Mouse (Mus musculus): ENCODE data around the gene Pcgf6. TPM values are rescaled to one million over a fixed set of nuclear protein-coding genes. Genes with fewer than 3 reads are reported as not detected.
"Not testable (repeated sequence)": the region's sequence is repeated elsewhere in the genome, so short reads cannot be mapped to it uniquely, and the experiment has no call there.

Gene Pcgf6
- polyA plus RNA-seq, 1 experiment from 2014 or later: 11.0 TPM

DNA sequence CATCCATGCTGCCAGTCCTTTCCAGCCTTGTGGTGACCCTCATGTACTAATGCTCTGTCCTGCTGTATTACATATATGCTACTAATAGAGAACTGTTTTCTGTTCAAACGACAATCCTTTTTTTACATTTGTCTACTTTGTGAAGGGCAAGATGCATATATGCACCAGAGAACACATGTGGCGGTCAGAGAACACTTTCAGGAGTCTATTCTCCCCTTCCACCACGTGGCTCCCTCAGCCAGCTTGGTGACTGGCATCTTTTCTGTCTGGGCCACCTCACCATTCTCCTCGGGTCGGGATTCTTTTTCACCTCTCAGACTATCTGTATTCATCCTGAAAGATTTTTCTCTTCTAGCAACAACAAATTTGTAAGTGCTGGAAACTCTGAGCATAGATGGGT lies 44.8 kb downstream of the Pcgf6 start:
- no peak overlapping the region for H3K27ac ChIP-seq (replicated peaks in 1 of 2; ENCODE audit: control insufficient read depth in 1 of 2, insufficient read depth in 1 of 2, low read depth in 2 of 2, low read length in 2 of 2)
- 55% methylated on average over 5 of the region's 5 CpGs for whole genome bisulfite sequencing
- no peaks in the 10 kb centered on the region for H3K4me1 ChIP-seq (ENCODE audit: control insufficient read depth in 2 of 2, insufficient read depth in 2 of 2, low read length in 2 of 2)
- ATAC-seq (ENCODE audit: insufficient number of reproducible peaks, insufficient read depth, low FRiP score, low read depth): no peak
- peaks cover 5% of the 10 kb centered on the region; the same call in 1 of the 2 replicates for H3K27me3 ChIP-seq (ENCODE audit: control insufficient read depth, insufficient read depth, low read length)
- no peak overlapping the region for H3K4me3 ChIP-seq (ENCODE audit: control insufficient read depth in 1 of 2, insufficient read depth in 1 of 2, low read depth in 1 of 2, low read length in 2 of 2)
- H3K4me2 ChIP-seq (ENCODE audit: low read length): no peak overlapping the region
- no peaks in the 10 kb centered on the region for H3K36me3 ChIP-seq (ENCODE audit: control insufficient read depth, insufficient read depth, low read length)
- no peak overlapping the region for H3K9ac ChIP-seq (ENCODE audit: low read length)
- H3K9me3 ChIP-seq (ENCODE audit: control insufficient read depth, low read length): no peaks in the 10 kb centered on the region

DNA sequence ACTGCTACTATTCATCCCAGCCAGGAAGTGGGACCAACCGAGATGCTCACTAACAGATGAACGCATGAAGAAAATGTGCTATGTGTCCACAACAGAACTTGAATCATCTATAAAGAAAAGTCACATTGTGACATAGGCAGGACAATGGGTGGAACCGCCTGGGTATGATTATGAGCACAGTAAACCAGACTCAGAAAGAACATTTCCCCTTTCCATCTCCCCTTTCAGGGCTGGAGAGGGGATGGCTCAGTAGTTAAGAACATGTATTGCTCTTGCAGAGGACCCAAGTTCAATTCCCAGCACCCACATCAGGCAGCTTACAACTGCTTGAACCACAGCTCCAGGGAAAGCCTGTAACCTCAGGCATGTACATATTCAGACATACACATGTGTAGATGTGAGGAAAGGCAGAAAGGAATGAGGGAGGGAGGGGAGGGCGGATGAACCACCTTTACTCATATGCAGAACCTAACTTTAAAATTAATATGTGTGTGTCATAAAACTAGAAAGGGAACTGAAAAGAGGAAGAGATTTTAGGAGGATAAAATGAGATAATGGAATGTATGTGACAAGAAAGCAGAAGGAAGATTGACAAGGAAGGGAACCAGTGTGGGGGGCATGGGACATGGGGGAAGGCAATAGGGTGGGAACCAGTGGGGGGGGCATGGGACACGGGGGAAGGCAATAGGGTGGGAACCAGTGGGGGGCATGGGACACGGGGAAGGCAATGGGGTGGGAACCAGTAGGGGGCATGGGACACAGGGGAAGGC lies 46.8 kb downstream of the Pcgf6 start:
- no peak overlapping the region for H3K4me2 ChIP-seq (ENCODE audit: low read length)
- no peaks in the 10 kb centered on the region for H3K4me1 ChIP-seq (ENCODE audit: control insufficient read depth in 2 of 2, insufficient read depth in 2 of 2, low read length in 2 of 2)
- 63% methylated on average over 6 of the region's 6 CpGs for WGBS
- H3K9me3 ChIP-seq (ENCODE audit: control insufficient read depth, low read length): no peaks in the 10 kb centered on the region
- H3K36me3 ChIP-seq (ENCODE audit: control insufficient read depth, insufficient read depth, low read length): no peaks in the 10 kb centered on the region
- H3K4me3 ChIP-seq (ENCODE audit: control insufficient read depth in 1 of 2, insufficient read depth in 1 of 2, low read depth in 1 of 2, low read length in 2 of 2): no peak overlapping the region
- ATAC-seq (ENCODE audit: insufficient number of reproducible peaks, insufficient read depth, low FRiP score, low read depth): no peak
- H3K27ac ChIP-seq (replicated peaks in 1 of 2; ENCODE audit: control insufficient read depth in 1 of 2, insufficient read depth in 1 of 2, low read depth in 2 of 2, low read length in 2 of 2): no peak overlapping the region
- peaks cover 5% of the 10 kb centered on the region; the same call in 1 of the 2 replicates for H3K27me3 ChIP-seq (ENCODE audit: control insufficient read depth, insufficient read depth, low read length)
- H3K9ac ChIP-seq (ENCODE audit: low read length): no peak overlapping the region

DNA sequence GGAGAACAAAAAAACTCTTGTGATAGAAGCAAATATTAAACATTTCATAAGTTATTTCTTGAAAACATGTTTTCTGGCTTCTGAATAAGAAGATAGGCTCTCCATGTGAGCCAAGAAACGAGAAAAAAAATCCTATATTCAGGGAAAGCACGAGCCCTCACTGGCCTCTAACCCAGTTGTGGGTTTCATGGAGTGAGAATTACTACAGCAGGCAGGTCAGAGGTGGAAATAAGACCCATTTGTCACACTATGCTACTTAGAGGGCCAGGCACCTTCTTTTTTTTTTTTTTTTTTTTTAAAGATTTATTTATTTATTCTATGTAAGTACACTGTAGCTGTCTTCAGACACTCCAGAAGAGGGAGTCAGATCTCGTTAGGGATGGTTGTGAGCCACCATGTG lies 50.3 kb downstream of the Pcgf6 start:
- H3K27me3 ChIP-seq (ENCODE audit: control insufficient read depth, insufficient read depth, low read length); H3K9ac ChIP-seq (ENCODE audit: low read length); H3K36me3 ChIP-seq (ENCODE audit: control insufficient read depth, insufficient read depth, low read length); H3K27ac ChIP-seq (replicated peaks in 1 of 2; ENCODE audit: control insufficient read depth in 1 of 2, insufficient read depth in 1 of 2, low read depth in 2 of 2, low read length in 2 of 2); H3K9me3 ChIP-seq (ENCODE audit: control insufficient read depth, low read length); H3K4me1 ChIP-seq (ENCODE audit: control insufficient read depth in 2 of 2, insufficient read depth in 2 of 2, low read length in 2 of 2); H3K4me3 ChIP-seq (ENCODE audit: control insufficient read depth in 1 of 2, insufficient read depth in 1 of 2, low read depth in 1 of 2, low read length in 2 of 2); ATAC-seq (ENCODE audit: insufficient number of reproducible peaks, insufficient read depth, low FRiP score, low read depth); H3K4me2 ChIP-seq (ENCODE audit: low read length): not testable (repeated sequence)
- 73% methylated on average over 2 of the region's 3 CpGs for WGBS

DNA sequence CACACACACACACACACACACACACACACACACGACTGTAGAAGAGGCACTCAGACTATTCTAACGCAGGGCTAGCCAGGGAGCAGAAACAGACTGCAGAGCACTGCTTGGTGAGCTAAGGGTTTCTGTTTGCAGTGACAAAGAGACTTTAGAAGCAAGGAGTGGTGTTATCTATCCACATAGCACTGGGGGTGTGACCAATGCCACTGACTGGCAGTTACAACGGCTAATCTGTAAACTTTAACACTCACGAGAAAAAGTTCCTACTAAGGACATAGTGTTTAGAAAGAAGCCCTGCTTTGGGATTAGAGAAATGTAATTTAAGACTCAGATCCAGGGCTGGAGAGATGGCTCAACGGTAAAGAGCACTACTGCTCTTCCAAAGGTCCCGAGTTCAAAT lies 51.0 kb downstream of the Pcgf6 start:
- no peak overlapping the region for H3K9ac ChIP-seq (ENCODE audit: low read length)
- WGBS: 47% methylated on average over 6 of the region's 6 CpGs
- ATAC-seq (ENCODE audit: insufficient number of reproducible peaks, insufficient read depth, low FRiP score, low read depth): no peak
- no peak overlapping the region for H3K4me2 ChIP-seq (ENCODE audit: low read length)
- H3K4me3 ChIP-seq (ENCODE audit: control insufficient read depth in 1 of 2, insufficient read depth in 1 of 2, low read depth in 1 of 2, low read length in 2 of 2): no peak overlapping the region
- no peaks in the 10 kb centered on the region for H3K36me3 ChIP-seq (ENCODE audit: control insufficient read depth, insufficient read depth, low read length)
- H3K9me3 ChIP-seq (ENCODE audit: control insufficient read depth, low read length): no peaks in the 10 kb centered on the region
- H3K27ac ChIP-seq (replicated peaks in 1 of 2; ENCODE audit: control insufficient read depth in 1 of 2, insufficient read depth in 1 of 2, low read depth in 2 of 2, low read length in 2 of 2): no peak overlapping the region
- H3K27me3 ChIP-seq (ENCODE audit: control insufficient read depth, insufficient read depth, low read length): no peaks in the 10 kb centered on the region
- no peaks in the 10 kb centered on the region for H3K4me1 ChIP-seq (ENCODE audit: control insufficient read depth in 2 of 2, insufficient read depth in 2 of 2, low read length in 2 of 2)

GRCm38 (mm10) chr19:46998953-46999352 lies 51.8 kb downstream of the Pcgf6 start:
- no peaks in the 10 kb centered on the region for H3K9me3 ChIP-seq (ENCODE audit: control insufficient read depth, low read length)
- H3K27ac ChIP-seq (replicated peaks in 1 of 2; ENCODE audit: control insufficient read depth in 1 of 2, insufficient read depth in 1 of 2, low read depth in 2 of 2, low read length in 2 of 2): no peak overlapping the region
- H3K36me3 ChIP-seq (ENCODE audit: control insufficient read depth, insufficient read depth, low read length): no peaks in the 10 kb centered on the region
- H3K9ac ChIP-seq (ENCODE audit: low read length): no peak overlapping the region
- H3K4me3 ChIP-seq (ENCODE audit: control insufficient read depth in 1 of 2, insufficient read depth in 1 of 2, low read depth in 1 of 2, low read length in 2 of 2): no peak overlapping the region
- H3K4me2 ChIP-seq (ENCODE audit: low read length): no peak overlapping the region
- 64% methylated on average over 4 of the region's 4 CpGs for WGBS
- H3K27me3 ChIP-seq (ENCODE audit: control insufficient read depth, insufficient read depth, low read length): no peaks in the 10 kb centered on the region
- ATAC-seq (ENCODE audit: insufficient number of reproducible peaks, insufficient read depth, low FRiP score, low read depth): no peak
- H3K4me1 ChIP-seq (ENCODE audit: control insufficient read depth in 2 of 2, insufficient read depth in 2 of 2, low read length in 2 of 2): no peaks in the 10 kb centered on the region

GRCm38 (mm10) chr19:46998168-46998870 lies 52.4 kb downstream of the Pcgf6 start:
- Histone ChIP-seq H3K27me3 (ENCODE audit: control insufficient read depth, insufficient read depth, low read length) (no peaks in the 10 kb centered on the region), H3K27ac (replicated peaks in 1 of 2; ENCODE audit: control insufficient read depth in 1 of 2, insufficient read depth in 1 of 2, low read depth in 2 of 2, low read length in 2 of 2) (no peak overlapping the region), H3K4me1 (ENCODE audit: control insufficient read depth in 2 of 2, insufficient read depth in 2 of 2, low read length in 2 of 2) (no peaks in the 10 kb centered on the region), H3K9me3 (ENCODE audit: control insufficient read depth, low read length) (no peaks in the 10 kb centered on the region), H3K36me3 (ENCODE audit: control insufficient read depth, insufficient read depth, low read length) (no peaks in the 10 kb centered on the region), H3K4me3 (ENCODE audit: control insufficient read depth in 1 of 2, insufficient read depth in 1 of 2, low read depth in 1 of 2, low read length in 2 of 2) (no peak overlapping the region), H3K4me2 (ENCODE audit: low read length) (no peak overlapping the region), H3K9ac (ENCODE audit: low read length) (no peak overlapping the region)
- ATAC-seq (ENCODE audit: insufficient number of reproducible peaks, insufficient read depth, low FRiP score, low read depth): no peak
- 64% methylated on average over 8 of the region's 8 CpGs for WGBS

- no peak for ATAC-seq (ENCODE audit: insufficient number of reproducible peaks, insufficient read depth, low FRiP score, low read depth)
- Histone ChIP-seq H3K9ac (ENCODE audit: low read length) (no peak overlapping the region), H3K9me3 (ENCODE audit: control insufficient read depth, low read length) (no peaks in the 10 kb centered on the region), H3K4me2 (ENCODE audit: low read length) (no peak overlapping the region), H3K4me1 (ENCODE audit: control insufficient read depth in 2 of 2, insufficient read depth in 2 of 2, low read length in 2 of 2) (no peaks in the 10 kb centered on the region), H3K27ac (replicated peaks in 1 of 2; ENCODE audit: control insufficient read depth in 1 of 2, insufficient read depth in 1 of 2, low read depth in 2 of 2, low read length in 2 of 2) (no peak overlapping the region), H3K36me3 (ENCODE audit: control insufficient read depth, insufficient read depth, low read length) (no peaks in the 10 kb centered on the region), H3K27me3 (ENCODE audit: control insufficient read depth, insufficient read depth, low read length) (no peaks in the 10 kb centered on the region), H3K4me3 (ENCODE audit: control insufficient read depth in 1 of 2, insufficient read depth in 1 of 2, low read depth in 1 of 2, low read length in 2 of 2) (no peak overlapping the region)
- WGBS: 69% methylated on average over 9 of the region's 9 CpGs
Observed at GRCm38 (mm10) chr19:46996095-46996494, 54.6 kb downstream of the Pcgf6 start.

All from heart, embryonic 14.5 days (tissue).